In genomic region chr5:37826706-37827625, GRCm38 (mm10) we compare ENCODE assay signal across 9 mouse cellular contexts. TPM values are rescaled to one million over a fixed set of nuclear protein-coding genes. Genes with fewer than 3 reads are reported as not detected.
A peak's percentile ranks its signal among the peaks of the same experiment; 100 is the strongest.
DNase-seq lines count a peak whose midpoint lies in the region; ATAC-seq lines count a peak whose summit lies in the region.
"Had no signal": no experiment of that assay in that cellular context is flagged by ENCODE, and none has a peak within 500 bp of the region (broad histone marks: within the 10 kb centered on the region; RNA-seq: fewer than 3 reads in every experiment).

No protein-coding gene starts in this region.

- no peaks in the 10 kb centered on the region for H3K9me3 ChIP-seq in heart, embryonic 13.5 days
- no peaks in the 10 kb centered on the region for H3K9me3 ChIP-seq in liver, embryonic 12.5 days (replicated peaks)
- H3K9me3 ChIP-seq in kidney, embryonic 16.5 days (ENCODE audit: low read length) = peaks cover 6% of the 10 kb centered on the region

- H3K27ac ChIP-seq in heart, embryonic 13.5 days (replicated peaks) = no peak overlapping the region
- H3K27ac ChIP-seq in liver, embryonic 12.5 days = no peak overlapping the region
- H3K27ac ChIP-seq in kidney, embryonic 16.5 days (ENCODE audit: low read length) = no peak overlapping the region

- no peak for ATAC-seq in heart, embryonic 13.5 days (ENCODE audit: extremely low read depth, insufficient number of reproducible peaks, low FRiP score, low TSS enrichment)
- ATAC-seq in liver, embryonic 12.5 days = no peak
- ATAC-seq in erythroblast, adult 5-6 weeks (replicated peaks; ENCODE audit: low FRiP score, poor library complexity, severe bottlenecking) = no peak
- ATAC-seq in kidney, embryonic 16.5 days (ENCODE audit: low FRiP score, low TSS enrichment) = no peak

- H3K9ac ChIP-seq in heart, embryonic 13.5 days = 0 out of 2 replicates have a peak overlapping the region, but pooled peaks have one; percentile 14
- H3K9ac ChIP-seq in liver, embryonic 12.5 days = no peak overlapping the region
- no peak overlapping the region for H3K9ac ChIP-seq in kidney, embryonic 16.5 days (replicated peaks; ENCODE audit: low read length)

- no peaks in the 10 kb centered on the region for H3K36me3 ChIP-seq in heart, embryonic 13.5 days
- H3K36me3 ChIP-seq in liver, embryonic 12.5 days = no peaks in the 10 kb centered on the region
- H3K36me3 ChIP-seq in kidney, embryonic 16.5 days (ENCODE audit: insufficient read depth, low read length) = no peaks in the 10 kb centered on the region

- peak overlapping the region; percentile 24 for H3K4me3 ChIP-seq in heart, embryonic 13.5 days
- 0 out of 2 replicates have a peak overlapping the region, but pooled peaks have one; percentile 11 for H3K4me3 ChIP-seq in liver, embryonic 12.5 days
- H3K4me3 ChIP-seq in kidney, embryonic 16.5 days (ENCODE audit: low read length) = no peak overlapping the region
- H3K4me3 ChIP-seq: megakaryocyte, embryonic 14.5 days had no signal

- DNase-seq in adrenal gland, postnatal 10 days = peak; percentile 12
- DNase-seq in adrenal gland, postnatal 36 days = no peak
- DNase-seq in ZHBTc4 (ENCODE audit: low read depth, low spot score) = peak; percentile 76
- no peak for DNase-seq in layer of hippocampus, postnatal 36 days

- under 1% methylated on average over 59 of the region's 59 CpGs for WGBS in heart, embryonic 13.5 days
- WGBS in liver, embryonic 12.5 days (ENCODE audit: insufficient replicate concordance) = 1% methylated on average over 59 of the region's 59 CpGs
- under 1% methylated on average over 59 of the region's 59 CpGs for WGBS in kidney, embryonic 16.5 days

- H3K4me1 ChIP-seq in heart, embryonic 13.5 days = peaks cover 21% of the 10 kb centered on the region
- peaks cover 21% of the 10 kb centered on the region for H3K4me1 ChIP-seq in liver, embryonic 12.5 days
- H3K4me1 ChIP-seq in kidney, embryonic 16.5 days (ENCODE audit: insufficient read depth, low read length) = peaks cover 19% of the 10 kb centered on the region

- H3K27me3 ChIP-seq in heart, embryonic 13.5 days (replicated peaks) = peaks cover 99% of the 10 kb centered on the region
- H3K27me3 ChIP-seq in liver, embryonic 12.5 days (replicated peaks) = peaks cover 99% of the 10 kb centered on the region
- H3K27me3 ChIP-seq in kidney, embryonic 16.5 days (ENCODE audit: insufficient read depth, low read length) = peaks cover 97% of the 10 kb centered on the region

- peak overlapping the region; percentile 46 for H3K4me2 ChIP-seq in heart, embryonic 13.5 days
- peak overlapping the region; percentile 14; the same call in 1 of the 2 replicates for H3K4me2 ChIP-seq in liver, embryonic 12.5 days
- H3K4me2 ChIP-seq in kidney, embryonic 16.5 days (replicated peaks; ENCODE audit: low read depth, low read length) = no peak overlapping the region

RNA-seq across cellular contexts. Expression of gene Msx1, which starts 2.6 kb away (rescaled TPM):
- 1 to 10 TPM; 1.9 to 2.5 TPM for total RNA-seq in adrenal gland, postnatal 10 days (2021)
- total RNA-seq in adrenal gland, postnatal 36 days (2021) = 1 to 10 TPM; 1.2 to 3.0 TPM
- 8.6 and 10.3 TPM in 2 replicates for polyA plus RNA-seq in heart, embryonic 13.5 days (2015; fragmentation: Nextera tagmentation; extraction: Ambion mirVana)
- polyA plus RNA-seq in liver, embryonic 12.5 days (2016; fragmentation: Nextera tagmentation; extraction: Ambion mirVana) = 0.51 and 0.63 TPM in 2 replicates
- total RNA-seq in layer of hippocampus, postnatal 36 days (2021) = 1 to 10 TPM; 4.7 to 5.8 TPM
- total RNA-seq in erythroblast, adult 5-6 weeks (2015; ENCODE audit: low replicate concordance) = not detected in 2 replicates
- total RNA-seq in erythroblast, adult 5-6 weeks (2017; ENCODE audit: low replicate concordance) = not detected in 2 replicates
- polyA plus RNA-seq in kidney, embryonic 16.5 days (2015; fragmentation: Nextera tagmentation; extraction: Ambion mirVana) = 1.9 and 3.9 TPM in 2 replicates

Comparison
In these comparisons a context has a peak if more than half of its experiments do, and no peak if none do; other contexts are left out.
1. DNase-seq: peak in adrenal gland, postnatal 10 days (single experiment) and ZHBTc4 (single experiment); none in adrenal gland, postnatal 36 days (0 of 2) and layer of hippocampus, postnatal 36 days (0 of 2).